Mouse (Mus musculus) megakaryocyte, embryonic 14.5 days (primary cell): ENCODE measurements around the gene Ugt1a6a.

ENCODE experiments used
- FLI1 ChIP-seq: IDR thresholded peaks from 2 replicates; pipeline ENCODE4 v1.6.1; 2012; ENCODE audit warnings: low read length, inconsistent platforms, mixed read lengths
- GATA1 ChIP-seq: IDR thresholded peaks from 3 replicates; pipeline ENCODE4 v1.6.1; 2012; ENCODE audit warnings: mixed read lengths, low read length, inconsistent platforms, borderline replicate concordance

GRCm38 (mm10) chr1:88213061-88213460, 78.5 kb downstream of the Ugt1a6a start:
- TF ChIP-seq GATA1 (no peak), FLI1 (no peak)
